Mouse (Mus musculus): Measurements from ENCODE around the gene Fto.

The Fto gene

DNA sequence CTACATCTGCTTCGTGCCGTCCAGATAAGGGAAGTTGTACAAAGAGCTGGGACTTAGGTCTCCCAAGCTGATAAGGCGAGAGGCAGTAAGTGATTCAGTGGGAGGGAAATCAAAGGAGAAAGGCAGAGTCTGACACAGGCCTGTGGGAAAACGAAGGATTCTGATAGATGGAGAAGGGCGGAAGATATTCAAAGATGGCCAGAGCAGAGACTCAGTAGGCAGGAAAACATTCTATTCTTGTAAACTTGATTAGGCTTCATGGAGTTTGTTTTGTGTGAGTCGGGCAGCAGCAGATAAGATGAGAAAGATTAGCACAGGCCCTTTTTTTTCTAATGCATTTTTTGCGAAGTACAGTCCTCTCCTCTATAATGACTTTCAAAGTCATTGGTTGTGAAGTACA, 183.6 kb downstream of the Fto start:
- DNase-seq (ENCODE audit: low spot score in 2 of 2), result no peak

DNA sequence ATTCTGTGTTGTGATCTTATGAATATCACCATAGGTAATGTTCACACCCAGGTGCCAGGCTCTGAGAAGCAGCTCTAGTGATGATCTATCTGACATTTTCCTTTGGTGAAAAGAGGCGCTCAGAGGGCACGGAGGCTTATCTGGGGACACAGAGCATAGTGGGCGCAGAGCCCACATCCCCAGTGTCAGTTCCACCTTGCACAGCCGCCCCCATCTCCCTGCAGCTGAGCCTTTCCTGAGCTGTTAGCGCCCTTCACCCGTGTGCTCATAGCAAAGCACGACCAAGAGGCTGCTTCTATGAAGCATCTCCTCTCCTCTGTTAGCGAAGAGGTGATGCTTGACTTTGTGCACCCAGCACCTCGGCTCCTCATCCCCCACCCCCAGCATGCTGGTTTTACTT, 185.3 kb downstream of the Fto start:
- no peak for DNase-seq (ENCODE audit: low spot score in 2 of 2)

DNA sequence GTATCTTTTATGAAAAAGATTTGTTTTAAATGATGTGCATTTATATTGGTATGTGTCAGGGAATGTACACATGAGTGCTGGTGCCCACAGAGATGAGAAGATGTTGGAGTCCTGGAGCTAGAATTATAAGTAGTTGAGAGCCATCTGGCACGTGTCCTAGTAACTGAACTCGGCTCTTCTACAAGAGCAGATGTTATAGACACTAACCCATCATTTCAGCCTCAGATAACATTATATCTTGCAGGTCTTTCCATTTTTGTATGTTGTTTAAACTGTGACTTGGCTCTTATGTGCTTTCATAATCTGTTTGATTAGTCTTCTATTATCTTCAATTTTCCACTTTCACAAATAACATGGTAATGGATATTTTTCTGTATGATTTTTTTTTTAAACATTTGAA, 186.0 kb downstream of the Fto start:
- no peak for DNase-seq (ENCODE audit: low spot score in 2 of 2)

DNA sequence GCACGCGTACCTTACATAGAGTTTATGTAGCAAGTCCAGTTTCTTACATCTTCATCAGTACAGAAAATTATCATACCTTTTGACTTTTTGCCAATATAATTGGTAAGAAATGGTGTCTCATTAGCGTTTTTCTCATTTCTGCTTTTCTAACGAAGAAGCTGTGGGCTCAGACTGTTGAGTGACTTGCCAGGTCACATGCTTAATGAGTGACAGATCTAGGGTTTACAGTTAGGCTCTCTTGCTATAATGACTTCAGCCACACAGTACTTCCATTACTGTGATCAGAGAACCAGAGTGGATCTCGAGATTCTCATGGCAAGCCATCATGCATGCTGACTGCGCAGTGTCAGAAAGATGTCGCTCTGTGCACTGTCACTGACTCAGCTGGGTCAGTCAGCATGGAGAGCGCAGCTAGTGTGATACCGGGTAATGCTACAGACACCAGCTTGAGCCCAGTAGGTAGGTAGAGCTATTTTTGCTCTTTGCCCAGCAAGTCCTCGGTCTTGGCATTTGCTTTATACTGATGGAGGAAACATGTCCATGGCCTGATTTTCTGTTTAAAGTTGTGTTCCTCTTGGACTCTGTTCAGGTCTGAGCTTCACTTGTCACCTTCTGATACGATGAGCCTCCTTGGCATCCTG, 188.8 kb downstream of the Fto start:
- no peak for DNase-seq (ENCODE audit: low spot score in 2 of 2)

DNA sequence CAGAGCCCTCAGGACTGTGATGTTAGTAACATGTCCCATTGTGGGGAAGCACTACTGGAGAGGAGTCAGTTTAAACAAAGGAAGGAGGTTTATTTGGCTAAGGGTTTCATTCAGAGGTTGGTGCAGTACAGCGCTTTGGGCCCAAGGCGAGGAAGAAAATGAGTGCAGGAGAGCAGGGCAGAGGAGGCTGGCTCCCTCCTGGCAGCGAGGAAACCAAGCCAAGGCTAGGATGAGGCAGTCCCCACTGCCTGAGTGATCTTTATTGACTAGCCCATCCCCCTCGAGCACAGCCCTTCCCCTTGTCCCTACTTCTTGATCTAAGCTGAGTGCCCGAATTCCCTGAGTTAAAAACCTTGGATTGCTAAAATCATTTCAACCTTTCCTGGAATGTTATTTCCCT, 189.5 kb downstream of the Fto start:
- DNase-seq (ENCODE audit: low spot score in 2 of 2), result no peak

DNA sequence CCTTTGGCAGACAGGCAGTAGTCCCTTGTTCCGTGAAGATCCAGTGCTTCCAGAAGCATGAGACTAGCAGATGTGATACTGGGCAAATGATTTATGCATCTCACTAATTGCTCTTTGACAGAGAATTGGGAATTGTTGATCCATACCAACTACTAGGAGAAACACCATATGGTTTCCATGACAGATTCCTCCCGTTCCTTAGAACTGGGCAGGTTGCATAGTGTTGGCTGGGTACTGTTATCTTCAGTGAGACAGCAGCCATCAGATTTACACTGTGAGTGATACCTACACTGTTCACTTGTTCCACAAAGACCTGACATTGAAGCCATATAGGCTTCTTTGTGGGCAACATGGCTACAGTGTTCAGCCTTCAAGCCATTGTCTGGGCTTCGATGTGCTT, 191.0 kb downstream of the Fto start:
- DNase-seq (ENCODE audit: low spot score in 2 of 2), result no peak

DNA sequence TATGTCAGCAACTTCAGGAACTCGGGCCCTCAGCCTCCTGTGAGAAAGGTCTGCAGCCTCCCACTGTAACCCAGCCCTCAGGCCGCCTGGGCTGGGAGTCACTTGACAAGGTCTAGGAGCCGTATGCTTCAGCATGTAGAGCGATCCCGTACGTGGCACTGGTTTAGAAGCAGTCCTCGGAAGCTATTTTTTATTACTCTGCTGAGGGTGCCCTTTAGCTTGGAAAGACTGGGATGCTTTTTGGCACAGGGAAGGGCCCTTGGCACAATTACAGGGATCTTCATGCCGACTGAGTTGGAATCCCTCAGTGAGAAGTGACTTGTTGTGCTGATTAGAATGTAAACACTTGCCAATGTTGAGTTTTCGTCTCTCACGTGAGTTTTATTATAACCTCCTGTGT, 191.6 kb downstream of the Fto start:
- no peak for DNase-seq (ENCODE audit: low spot score in 2 of 2)

DNA sequence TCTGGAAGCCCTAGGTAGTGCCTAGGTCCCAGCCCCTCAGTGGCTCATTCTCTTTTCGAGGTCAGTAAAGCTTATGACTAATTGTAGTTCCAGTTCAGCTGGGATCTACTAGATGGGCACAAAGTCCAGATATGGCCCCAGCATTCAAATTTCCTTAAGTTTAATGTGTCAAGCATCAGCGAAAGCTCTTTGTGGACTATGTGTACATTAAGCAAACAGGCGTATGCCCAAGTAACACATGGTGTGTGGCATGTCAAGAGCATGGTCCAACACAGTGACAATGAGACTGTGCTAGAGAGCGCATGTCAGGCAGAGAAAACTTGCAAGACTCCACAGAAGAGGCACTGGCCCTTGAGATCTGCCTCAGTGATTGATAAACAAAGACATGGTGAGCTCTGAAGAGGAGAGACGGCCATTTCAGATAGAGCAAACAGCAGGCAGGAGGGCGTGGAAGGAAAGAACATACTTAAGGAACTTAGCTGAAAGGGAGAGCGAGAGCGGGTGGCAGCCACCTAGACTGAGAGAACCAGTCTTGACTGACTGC, 192.2 kb downstream of the Fto start:
- no peak for DNase-seq (ENCODE audit: low spot score in 2 of 2)

DNA sequence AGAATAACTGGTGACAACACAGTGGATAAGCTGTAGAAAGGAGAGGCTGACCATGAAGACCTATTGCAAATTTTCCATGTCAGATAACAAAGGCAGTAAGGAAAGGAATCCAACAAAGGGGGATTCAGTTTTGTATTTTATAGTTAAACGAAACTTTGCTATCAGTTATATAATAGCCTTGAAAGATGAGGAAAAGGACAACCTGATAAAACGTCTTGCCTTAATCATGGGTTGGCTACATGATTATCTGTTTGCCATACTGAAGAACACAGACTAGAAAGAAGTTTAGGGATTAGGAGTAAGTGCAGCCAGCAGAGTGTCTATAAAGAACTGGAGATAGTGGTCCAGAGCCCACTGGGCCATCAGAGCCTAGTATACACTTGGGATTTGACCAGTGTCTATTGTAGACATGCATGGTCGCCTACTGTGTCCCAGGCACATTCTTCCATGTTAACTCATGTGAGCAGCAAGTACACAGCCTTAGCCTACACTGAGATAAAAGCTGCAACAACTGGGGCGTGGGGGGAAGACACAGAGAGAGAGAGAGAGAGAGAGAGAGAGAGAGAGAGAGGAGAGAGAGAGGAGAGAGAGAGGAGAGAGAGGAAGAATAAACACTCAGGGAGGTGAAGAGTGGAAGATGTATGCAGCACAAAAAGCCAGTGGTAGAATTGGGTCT, 192.8 kb downstream of the Fto start:
- DNase-seq (ENCODE audit: low spot score in 2 of 2), result no peak

DNA sequence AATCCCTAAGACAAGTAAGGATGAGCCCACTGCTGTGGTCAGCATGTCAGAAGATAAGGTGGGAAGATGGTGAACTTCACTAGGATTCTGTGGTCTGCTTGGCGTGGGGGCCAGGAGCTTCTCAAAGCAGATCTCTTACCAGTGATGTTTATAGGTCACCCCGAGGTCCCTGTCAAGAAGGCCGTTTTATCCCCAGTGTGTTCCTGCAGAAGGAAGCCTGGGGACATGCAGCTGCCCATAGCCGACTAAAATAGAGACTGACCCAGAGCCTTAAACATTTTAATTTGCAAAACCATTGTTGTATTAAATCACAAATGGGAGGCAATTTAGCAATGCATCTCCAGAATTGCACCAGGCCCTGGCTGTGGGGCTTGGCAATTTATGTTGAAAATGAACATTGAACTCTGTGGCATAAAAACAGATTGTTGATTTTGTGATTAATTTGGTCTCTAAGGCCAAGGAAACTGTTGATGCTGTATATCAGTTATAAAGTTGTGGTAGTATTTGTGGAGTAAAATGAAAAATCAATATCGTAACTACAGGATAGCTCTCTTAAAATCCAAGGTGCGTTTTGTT, 193.4 kb downstream of the Fto start:
- no peak for DNase-seq (ENCODE audit: low spot score in 2 of 2)

DNA sequence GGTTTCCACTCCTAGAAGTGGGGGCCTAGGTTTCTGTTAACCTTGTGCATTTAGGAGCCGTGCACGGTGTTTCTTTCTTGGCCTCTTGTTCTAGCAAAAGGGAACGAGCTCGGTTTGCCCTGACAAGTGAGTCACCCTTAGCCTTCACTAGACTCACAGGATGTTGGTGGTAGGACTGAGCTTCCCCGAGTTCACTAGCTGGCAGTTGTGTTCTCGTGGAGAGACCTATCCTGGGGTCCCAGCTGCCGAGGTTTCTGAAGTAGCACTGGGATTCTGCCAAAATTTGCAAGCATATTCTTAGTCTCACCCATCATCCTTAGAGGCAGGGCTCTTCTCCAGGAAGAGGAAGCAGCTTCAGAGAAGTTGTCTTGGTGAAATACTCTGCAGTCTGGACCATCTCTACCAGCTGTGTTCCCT, 194.4 kb downstream of the Fto start:
- no peak for DNase-seq (ENCODE audit: low spot score in 2 of 2)

DNA sequence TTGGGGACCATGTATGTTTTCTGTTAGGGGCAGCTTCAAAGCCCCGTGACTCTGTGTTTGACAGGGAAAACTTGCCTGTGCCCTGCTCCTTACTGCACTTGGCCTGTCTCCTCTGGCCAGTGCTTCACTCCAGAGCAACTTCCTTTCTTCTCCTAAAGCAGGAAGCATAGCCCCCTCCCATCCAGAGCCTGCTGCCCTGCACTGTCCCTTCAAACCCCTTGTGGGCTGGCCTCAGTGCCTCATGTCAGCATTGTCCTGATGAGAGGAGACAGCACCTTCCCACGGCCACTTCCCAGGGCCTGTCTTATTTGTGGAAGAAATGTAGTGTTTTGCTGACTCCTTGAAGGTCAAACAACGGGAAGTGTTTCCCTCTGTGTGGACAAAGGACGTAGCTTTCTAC, 195.0 kb downstream of the Fto start:
- DNase-seq (ENCODE audit: low spot score in 2 of 2), result no peak

DNA sequence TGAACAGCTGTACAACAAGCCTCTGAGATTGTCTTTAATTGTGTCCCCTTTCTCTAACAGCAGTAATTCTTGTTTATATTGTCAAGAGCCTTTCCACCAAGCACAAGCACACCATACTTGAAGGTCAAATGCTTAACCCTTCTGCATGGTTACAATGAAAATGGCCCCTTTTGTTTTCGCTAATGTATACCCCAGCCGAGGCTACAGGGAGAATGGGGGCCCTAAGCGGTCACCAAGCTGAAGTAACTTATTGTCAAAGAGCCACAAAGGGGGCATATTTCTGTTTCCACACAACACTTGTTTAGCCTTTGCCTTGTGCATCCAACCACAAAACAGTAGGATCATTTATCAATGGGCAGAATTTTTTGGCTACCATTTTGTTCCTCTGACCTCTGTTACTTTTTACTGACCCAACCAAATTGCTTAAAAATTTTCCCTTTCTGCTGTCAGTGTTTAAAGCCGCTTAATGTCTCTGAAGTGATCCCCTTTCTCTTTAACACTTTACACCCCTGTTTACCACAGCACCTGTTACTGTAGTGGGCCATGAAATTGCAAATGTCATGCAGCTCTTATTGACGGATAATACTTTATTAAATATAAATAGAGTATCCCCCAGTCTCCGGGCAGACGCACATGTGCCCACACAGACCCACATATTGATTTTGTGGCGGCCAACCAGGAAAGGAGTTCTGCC, 196.0 kb downstream of the Fto start:
- DNase-seq (ENCODE audit: low spot score in 2 of 2), result no peak

DNA sequence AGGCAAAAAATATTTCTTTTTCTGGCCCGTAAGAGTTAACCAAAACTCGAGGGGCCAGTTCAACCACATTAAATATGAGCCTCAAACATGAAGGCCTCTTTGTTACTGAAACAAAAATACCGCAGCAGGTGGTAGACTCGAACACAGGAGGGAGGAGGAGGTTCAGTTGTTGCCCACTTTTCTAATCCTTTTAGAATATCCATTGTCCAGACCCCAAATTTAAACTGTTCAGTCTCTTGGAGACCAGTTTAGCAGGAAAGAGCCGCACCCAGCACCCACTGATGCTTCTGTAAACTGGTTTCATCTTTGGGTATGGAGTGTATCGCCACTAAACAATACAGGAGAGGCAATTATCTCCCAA, 196.6 kb downstream of the Fto start:
- no peak for DNase-seq (ENCODE audit: low spot score in 2 of 2)

DNA sequence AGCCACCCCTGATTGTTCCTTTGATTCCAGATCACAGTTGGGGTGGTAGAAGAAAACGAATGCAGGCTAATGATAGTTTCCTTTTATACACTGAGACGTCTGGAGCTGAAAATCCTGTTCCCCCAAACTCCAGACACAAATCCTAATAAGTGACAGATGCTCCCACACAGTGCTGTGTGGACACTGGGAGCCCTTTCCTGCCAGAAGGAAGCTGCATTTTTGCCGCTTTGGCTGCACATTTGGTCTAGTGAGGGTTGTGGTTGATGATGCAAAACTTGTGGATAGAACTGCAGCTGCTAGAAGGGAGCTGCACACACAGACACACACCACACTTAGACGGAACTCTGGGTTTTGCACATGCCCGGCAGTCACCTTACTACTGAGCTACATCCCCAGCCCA, 197.4 kb downstream of the Fto start:
- no peak for DNase-seq (ENCODE audit: low spot score in 2 of 2)

DNA sequence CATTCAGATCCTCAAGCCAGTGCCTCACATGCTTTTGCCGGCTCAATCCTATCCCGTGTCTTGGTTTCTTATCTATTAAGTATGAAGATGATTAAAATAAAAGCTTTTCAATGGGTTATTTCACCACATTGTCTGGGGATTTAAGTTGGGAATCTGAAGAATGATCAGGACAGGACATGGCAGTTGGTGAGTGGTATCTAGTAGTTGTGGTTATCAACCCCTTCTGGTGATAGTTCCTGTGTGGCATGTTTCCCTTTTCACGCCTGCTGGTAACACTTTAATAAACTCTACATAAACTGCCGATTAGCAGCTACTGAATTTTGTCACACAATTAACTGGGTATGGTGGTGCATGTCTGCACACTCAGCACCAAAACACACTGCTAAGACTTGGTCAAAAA, 198.6 kb downstream of the Fto start:
- DNase-seq (ENCODE audit: low spot score in 2 of 2), result no peak

DNA sequence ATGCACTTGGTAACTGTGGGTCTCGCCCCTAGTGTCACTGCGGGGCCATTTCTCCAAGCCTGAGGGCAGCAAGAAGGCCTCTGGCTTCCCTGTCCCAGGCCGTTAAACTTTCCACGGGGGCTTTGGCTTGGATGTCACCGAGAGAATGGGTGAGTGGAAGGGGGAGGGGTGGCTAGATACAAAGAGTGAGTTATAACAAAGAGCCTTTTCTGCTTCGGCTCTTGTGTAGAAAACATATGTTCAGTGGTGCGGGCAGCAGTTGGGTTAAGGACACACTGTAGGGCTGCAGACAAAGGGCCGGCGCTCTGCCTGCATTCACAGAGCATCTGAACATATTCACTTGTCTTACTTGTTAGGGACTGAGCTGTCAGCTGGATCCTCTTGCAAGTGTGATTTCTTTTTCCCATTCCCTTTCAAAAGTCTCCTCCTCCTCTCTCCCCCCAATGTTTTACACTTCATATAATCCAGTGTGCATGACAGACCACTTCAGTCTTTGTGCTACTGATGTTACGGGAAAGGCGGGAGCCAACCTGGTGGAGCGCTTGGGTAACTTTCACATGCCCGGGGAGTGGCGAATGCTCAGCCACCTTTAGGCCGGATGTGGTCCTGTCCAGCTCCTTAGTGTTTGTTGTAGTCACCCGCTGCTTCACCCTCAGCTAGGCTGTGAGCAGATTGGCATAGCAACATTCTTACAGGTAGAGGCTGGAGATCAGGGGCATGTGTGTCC, 201.6 kb downstream of the Fto start:
- no peak for DNase-seq (ENCODE audit: low spot score in 2 of 2)

DNA sequence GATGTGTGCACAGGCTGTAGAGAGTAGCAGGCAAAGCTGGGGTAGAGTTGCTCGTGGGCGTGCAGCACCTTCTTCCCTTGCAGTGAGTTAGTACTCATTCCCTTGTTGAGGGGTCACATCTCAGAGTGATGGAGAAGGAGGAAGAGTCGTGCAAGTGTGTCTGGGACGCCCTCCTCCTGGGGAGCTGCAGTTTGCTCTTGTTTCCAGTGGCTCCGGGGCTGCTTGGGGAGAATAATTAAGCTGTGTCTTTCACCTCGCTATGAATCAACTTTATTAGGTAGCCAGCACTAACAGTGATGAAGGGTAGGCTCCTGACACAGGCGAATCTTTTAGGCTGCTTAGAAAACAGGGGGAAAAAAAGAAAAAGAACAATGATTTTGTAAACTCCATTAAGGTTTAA, 203.1 kb downstream of the Fto start:
- no peak for DNase-seq (ENCODE audit: low spot score in 2 of 2)

DNA sequence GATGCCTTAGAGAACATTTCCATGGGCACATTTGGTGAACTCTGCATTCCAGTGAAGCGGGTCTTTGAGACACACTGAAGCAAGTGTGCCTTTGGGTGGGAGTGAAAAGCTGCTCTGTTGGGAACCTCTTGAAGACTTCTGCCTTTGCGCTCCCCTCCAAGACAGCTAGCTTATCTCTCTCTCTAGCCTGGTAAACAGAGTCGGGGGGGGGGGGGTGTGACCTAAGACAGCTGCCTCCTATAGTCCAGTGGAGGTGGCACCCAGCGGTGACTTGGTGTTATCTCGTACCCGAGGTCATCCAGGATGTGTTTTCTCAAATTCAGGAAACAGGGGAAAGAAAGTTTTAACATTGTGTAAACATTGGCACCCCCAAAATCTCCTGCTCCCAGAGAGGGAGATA, 204.8 kb downstream of the Fto start:
- DNase-seq (ENCODE audit: low spot score in 2 of 2), result no peak

DNA sequence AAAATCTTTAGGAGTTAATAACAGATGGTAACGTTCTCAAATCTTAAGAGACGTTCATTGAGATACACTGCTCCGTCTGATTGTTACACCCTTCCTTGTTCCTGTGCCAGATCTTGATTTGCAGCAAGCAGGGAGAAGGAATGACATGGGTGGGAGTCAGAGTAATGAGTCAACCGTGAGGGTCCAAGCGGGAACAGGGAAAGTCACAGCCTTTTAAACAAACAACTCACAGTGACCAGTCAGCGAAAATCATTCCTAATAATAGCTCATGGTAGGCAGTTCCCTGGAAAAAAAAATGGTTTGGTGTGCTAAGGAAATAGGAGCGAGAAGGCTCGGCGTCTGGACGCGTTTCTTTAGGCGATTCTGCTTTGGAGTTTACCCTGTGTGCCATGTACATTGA, 208.9 kb downstream of the Fto start:
- DNase-seq (ENCODE audit: low spot score in 2 of 2), result no peak

DNA sequence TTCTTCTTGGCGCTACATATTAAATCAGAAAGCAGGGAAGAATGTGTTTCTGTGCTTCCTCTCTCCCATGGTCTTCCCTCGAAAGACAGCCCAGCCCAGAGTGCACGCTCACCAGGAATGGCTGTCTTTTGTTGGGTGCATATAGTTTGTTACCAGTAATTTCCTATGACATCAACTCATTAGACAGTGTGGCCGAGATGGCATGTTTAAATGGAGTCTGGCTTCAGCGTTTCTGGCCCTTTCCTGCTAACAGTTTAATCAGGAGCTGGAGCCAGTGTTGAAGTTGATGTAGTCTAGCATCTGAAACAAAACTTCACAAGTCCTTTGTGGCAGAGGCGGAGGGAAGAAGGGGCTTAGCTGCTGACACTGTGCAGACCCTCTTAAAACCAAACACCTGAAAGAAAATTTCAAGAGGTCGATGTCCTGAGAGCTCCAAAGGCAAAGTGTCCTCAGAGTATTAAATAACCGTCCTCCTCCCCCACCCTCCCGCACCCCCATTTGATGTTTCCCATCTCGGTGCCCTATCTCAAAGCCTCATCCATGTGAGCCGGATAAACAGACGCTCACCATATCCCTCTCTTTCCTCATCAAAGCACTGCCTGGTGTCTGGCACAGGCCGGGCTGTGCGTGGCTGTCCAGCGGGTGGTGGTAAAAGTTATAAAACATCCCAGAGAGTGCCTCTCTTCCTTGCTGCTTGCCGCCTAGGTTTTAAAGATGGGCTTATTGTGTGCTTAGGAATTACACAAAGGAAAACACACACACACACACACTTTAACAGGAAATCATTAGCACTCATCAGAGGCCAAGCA, 210.9 kb downstream of the Fto start:
- no peak for DNase-seq (ENCODE audit: low spot score in 2 of 2)
